Comparison of ENCODE assay signal across 20 mouse cellular contexts in the genomic region with DNA sequence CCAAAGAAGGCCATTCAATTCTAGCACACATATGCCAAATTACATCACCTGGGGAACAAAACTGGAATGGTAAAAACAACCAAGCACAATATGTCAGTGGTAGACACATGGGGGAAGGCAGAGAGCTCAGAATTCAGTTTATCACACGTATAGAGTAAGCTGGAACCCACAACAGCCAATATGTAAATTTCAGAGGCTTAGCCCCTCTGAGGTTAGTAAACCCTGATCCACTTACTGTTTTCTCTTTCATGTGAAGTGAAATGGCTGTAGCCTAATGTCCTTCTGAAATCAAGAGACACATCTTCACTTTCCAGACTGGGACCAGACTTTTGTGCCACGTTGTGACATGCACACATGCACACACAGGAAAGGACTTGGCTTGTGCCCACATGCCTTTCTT.
DNase-seq lines count a peak whose midpoint lies in the region; TF ChIP-seq lines count a peak whose summit lies in the region.
"Had no signal": no experiment of that assay in that cellular context is flagged by ENCODE, and none has a peak within 500 bp of the region (broad histone marks: within the 10 kb centered on the region; RNA-seq: fewer than 3 reads in every experiment).

No protein-coding gene starts in this region.

- no peaks in the 10 kb centered on the region for H3K27me3 ChIP-seq in CH12.LX (replicated peaks)
- no peaks in the 10 kb centered on the region for H3K27me3 ChIP-seq in splenic B cell, adult 2 months (ENCODE audit: control insufficient read depth, insufficient read depth, low read length, poor library complexity, severe bottlenecking)
- no peaks in the 10 kb centered on the region for H3K27me3 ChIP-seq in limb, embryonic 10.5 days (ENCODE audit: low read depth, poor library complexity, severe bottlenecking)
- H3K27me3 ChIP-seq: embryonic facial prominence, embryonic 12.5 days; forebrain, embryonic 13.5 days; forebrain, embryonic 15.5 days had no signal

- no peaks in the 10 kb centered on the region for H3K9me3 ChIP-seq in CH12.LX (replicated peaks; ENCODE audit: low read length)
- H3K9me3 ChIP-seq in limb, embryonic 10.5 days (replicated peaks) = no peaks in the 10 kb centered on the region
- H3K9me3 ChIP-seq: embryonic facial prominence, embryonic 10.5 days; embryonic facial prominence, embryonic 12.5 days; forebrain, embryonic 13.5 days; forebrain, embryonic 15.5 days; G1E had no signal

- H3K9ac ChIP-seq in CH12.LX (ENCODE audit: insufficient read depth, low read depth) = peak overlapping the region; percentile 79
- H3K9ac ChIP-seq: embryonic facial prominence, embryonic 12.5 days; forebrain, embryonic 13.5 days; forebrain, embryonic 15.5 days; forebrain, postnatal 0 days had no signal

- peaks cover 29% of the 10 kb centered on the region for H3K79me2 ChIP-seq in CH12.LX (replicated peaks; ENCODE audit: control insufficient read depth, extremely low read depth, insufficient read depth, poor library complexity, severe bottlenecking)

- TF ChIP-seq CTCF in lung, adult 2 months (IDR thresholded peaks at IDR 0.05; ENCODE audit: insufficient read depth, low read length) = no peak
- TF ChIP-seq CTCF in CH12.LX (conservative IDR thresholded peaks at IDR 0.05 in 1 of 2, IDR thresholded peaks at IDR 0.05 in 1 of 2; ENCODE audit: low read depth in 2 of 2, low read length in 2 of 2) = no peak
- TF ChIP-seq CTCF in bone marrow, adult 2 months (IDR thresholded peaks at IDR 0.05; ENCODE audit: control insufficient read depth, insufficient read depth, low read length) = no peak

- TF ChIP-seq RAD21 in CH12.LX (IDR thresholded peaks at IDR 0.05; ENCODE audit: low read depth, low read length) = no peak

- H3K4me3 ChIP-seq in lung, adult 2 months (replicated peaks; ENCODE audit: extremely low read depth, low read depth, low read length) = peak overlapping the region; percentile 34
- H3K4me3 ChIP-seq in CH12.LX (replicated peaks in 1 of 3; ENCODE audit: low read depth in 2 of 3, low read length in 2 of 3, poor library complexity in 1 of 3) = peak overlapping the region; percentile 60 to 83 (median 77)
- H3K4me3 ChIP-seq in bone marrow, adult 2 months (replicated peaks; ENCODE audit: control insufficient read depth, low read depth, low read length) = peak overlapping the region; percentile 54
- H3K4me3 ChIP-seq in limb, embryonic 10.5 days = no peak overlapping the region
- H3K4me3 ChIP-seq: embryonic facial prominence, embryonic 10.5 days; embryonic facial prominence, embryonic 12.5 days; forebrain, embryonic 13.5 days; forebrain, embryonic 15.5 days had no signal

- dilution Hi-C loops in CH12.LX (cut with MboI; ENCODE audit: extremely low pct_ligation_motif_present, extremely low pct_unique_long_range_greater_than_20kb, low sequenced_read_pairs) = no loop called here

- WGBS in lung, adult 2 months = 40% methylated on average over 2 of the region's 2 CpGs
- 54% methylated on average over 2 of the region's 2 CpGs for whole genome bisulfite sequencing in bone marrow, adult 2 months
- 72% methylated on average over 2 of the region's 2 CpGs for WGBS in limb, embryonic 10.5 days

- no peak for DNase-seq in lung, adult 2 months
- DNase-seq in lung, postnatal 14 days = no peak
- peak; percentile 70 for DNase-seq in CH12.LX (ENCODE audit: extremely low read depth)
- DNase-seq in splenic B cell, adult 2 months (ENCODE audit: low read depth, low spot score) = peak; percentile 35
- DNase-seq in limb, embryonic 10.5 days (ENCODE audit: low spot score) = no peak
- no peak for DNase-seq in adrenal gland, adult 18-20 months (ENCODE audit: low spot score in 2 of 2)
- DNase-seq: adrenal gland, adult 2 months; adrenal gland, postnatal 10 days; adrenal gland, postnatal 25 days; cerebellum, adult 11-12 months; cerebellum, adult 2 months; cerebellum, adult 9-10 months; cerebellum, postnatal 25 days; forebrain, postnatal 0 days had no signal

- TF ChIP-seq EP300 in CH12.LX (IDR thresholded peaks at IDR 0.05; ENCODE audit: low read length) = no peak

- H3K36me3 ChIP-seq in CH12.LX (replicated peaks in 1 of 2; ENCODE audit: control insufficient read depth in 1 of 2, insufficient read depth in 1 of 2, low read length in 1 of 2) = peaks cover 12 to 15% of the 10 kb centered on the region in 2 experiments
- peaks cover 14% of the 10 kb centered on the region for H3K36me3 ChIP-seq in splenic B cell, adult 2 months (ENCODE audit: control insufficient read depth, insufficient read depth, low read length, poor library complexity, severe bottlenecking)
- no peaks in the 10 kb centered on the region for H3K36me3 ChIP-seq in limb, embryonic 10.5 days
- H3K36me3 ChIP-seq: embryonic facial prominence, embryonic 10.5 days; embryonic facial prominence, embryonic 12.5 days; forebrain, embryonic 15.5 days; G1E had no signal

- in situ Hi-C loops in CH12.LX (cut with MboI; ENCODE audit: low pct_ligation_motif_present, low pct_unique_long_range_greater_than_20kb, low sequenced_read_pairs) = no loop called here

- H3K4me2 ChIP-seq in CH12.LX (ENCODE audit: insufficient read depth, low read depth, poor library complexity, severe bottlenecking) = 0 out of 2 replicates have a peak overlapping the region, but pooled peaks have one; percentile 1
- H3K4me2 ChIP-seq: embryonic facial prominence, embryonic 12.5 days; forebrain, embryonic 13.5 days; forebrain, embryonic 15.5 days had no signal

- no peaks in the 10 kb centered on the region for H3K4me1 ChIP-seq in lung, adult 2 months (ENCODE audit: control insufficient read depth, insufficient read depth, low read length)
- H3K4me1 ChIP-seq in CH12.LX (ENCODE audit: control insufficient read depth in 1 of 2, insufficient read depth in 2 of 2) = peaks cover 0 to 4% of the 10 kb centered on the region in 2 experiments; a peak in 2 of 4 replicates
- H3K4me1 ChIP-seq in bone marrow, adult 2 months (ENCODE audit: control insufficient read depth, insufficient read depth, low read length) = no peaks in the 10 kb centered on the region; the same call in 1 of the 2 replicates
- no peaks in the 10 kb centered on the region for H3K4me1 ChIP-seq in limb, embryonic 10.5 days
- H3K4me1 ChIP-seq: embryonic facial prominence, embryonic 10.5 days; embryonic facial prominence, embryonic 12.5 days; forebrain, embryonic 13.5 days had no signal

- no peak for TF ChIP-seq POLR2A in lung, adult 2 months (IDR thresholded peaks at IDR 0.05; ENCODE audit: borderline replicate concordance, extremely low read depth, low read depth, low read length)
- TF ChIP-seq POLR2A in CH12.LX (IDR thresholded peaks at IDR 0.05; ENCODE audit: low read depth, low read length) = peak; percentile 69; the same call in 1 of the 2 replicates
- no peak for TF ChIP-seq POLR2A in bone marrow, adult 2 months (IDR thresholded peaks at IDR 0.05; ENCODE audit: borderline replicate concordance, control insufficient read depth, low read depth, low read length)

- H3K27ac ChIP-seq in CH12.LX (ENCODE audit: insufficient read depth, low read depth) = peak overlapping the region; percentile 95
- H3K27ac ChIP-seq in bone marrow, adult 2 months (ENCODE audit: control insufficient read depth, insufficient read depth, low read depth, low read length, poor library complexity) = peak overlapping the region; percentile 63
- no peak overlapping the region for H3K27ac ChIP-seq in limb, embryonic 10.5 days
- H3K27ac ChIP-seq: embryonic facial prominence, embryonic 10.5 days; embryonic facial prominence, embryonic 12.5 days; forebrain, embryonic 13.5 days; forebrain, embryonic 15.5 days had no signal

TF ChIP-seq in CH12.LX, 34 proteins besides CTCF, POLR2A, EP300 and RAD21:
- TF ChIP-seq UBTF (IDR thresholded peaks at IDR 0.05; ENCODE audit: low read depth, low read length) = no peak
- TF ChIP-seq SIN3A (IDR thresholded peaks at IDR 0.05; ENCODE audit: low read length) = no peak
- TF ChIP-seq TBP (conservative IDR thresholded peaks at IDR 0.05; ENCODE audit: low read depth, low read length) = peak; percentile 97
TF ChIP-seq in CH12.LX: peak in this region for 1.

Comparison
In these comparisons a context has a peak if more than half of its experiments do, and no peak if none do; other contexts are left out.
1. DNase-seq: peak in CH12.LX (single experiment) and splenic B cell, adult 2 months (single experiment); none in lung, adult 2 months (single experiment), lung, postnatal 14 days (single experiment), limb, embryonic 10.5 days (single experiment) and adrenal gland, adult 18-20 months (0 of 2).